Mouse (Mus musculus) neural tube, embryonic 12.5 days (tissue): ENCODE measurements around the gene Rpl21. TPM values are rescaled to one million over a fixed set of nuclear protein-coding genes. Genes with fewer than 3 reads are reported as not detected.

ENCODE experiments used
- ATAC-seq: fragments of 200-750 bp; cut with Nextera tagmentation; 2 replicates; pipeline ENCODE4 v1.8.0; 2017; ENCODE audit warnings: low read depth, mild to moderate bottlenecking, moderate TSS enrichment, moderate library complexity; ENCODE audit not compliant: low FRiP score
- H3K27ac ChIP-seq: fragments of 300-500 bp; sonication (generic); 2 replicates; pipeline ENCODE4 v1.5.1; 2016
- H3K27me3 ChIP-seq: fragments of 300-500 bp; sonication (generic); replicated peaks from 2 replicates; pipeline ENCODE4 v1.6.1; 2016; ENCODE audit warnings: mild to moderate bottlenecking
- H3K36me3 ChIP-seq: fragments of 300-500 bp; sonication (generic); 2 replicates; pipeline ENCODE4 v1.6.1; 2016; ENCODE audit warnings: mild to moderate bottlenecking
- H3K4me1 ChIP-seq: fragments of 300-500 bp; sonication (generic); 2 replicates; pipeline ENCODE4 v1.6.1; 2016
- H3K4me2 ChIP-seq: fragments of 300-500 bp; sonication (generic); replicated peaks from 2 replicates; pipeline ENCODE4 v1.6.1; 2016; ENCODE audit warnings: mild to moderate bottlenecking
- H3K4me3 ChIP-seq: fragments of 300-500 bp; sonication (generic); 2 replicates; pipeline ENCODE4 v1.5.1; 2016
- H3K9ac ChIP-seq: fragments of 300-500 bp; sonication (generic); 2 replicates; pipeline ENCODE4 v1.6.1; 2016; ENCODE audit warnings: mild to moderate bottlenecking
- H3K9me3 ChIP-seq: fragments of 300-500 bp; sonication (generic); 2 replicates; pipeline ENCODE4 v1.6.1; 2016; ENCODE audit warnings: mild to moderate bottlenecking
- WGBS: fragments of 180-500 bp; shearing (Covaris S2); methylation state at CpG from one replicate; pipeline ENCODE4 v1.1.7; 2016; 5-methylcytosine and 5-hydroxymethylcytosine counted together
- polyA plus RNA-seq: library from polyadenylated mRNA; unstranded; fragments of >200 nt; fragmentation: Nextera tagmentation; extraction: Ambion mirVana; gene quantifications from 2 replicates; pipeline ENCODE4 v1.2.1, GENCODE M21; 2016

Gene Rpl21
- polyA plus RNA-seq, 1 experiment from 2014 or later: 415 TPM

GRCm38 (mm10) chr5:146882261-146882660, 49.6 kb downstream of the Rpl21 start:
- WGBS: 89% methylated on average over 6 of the region's 6 CpGs
- Histone ChIP-seq H3K9me3 (no peaks in the 10 kb centered on the region), H3K27ac (no peak overlapping the region), H3K4me2 (no peak overlapping the region), H3K27me3 (no peaks in the 10 kb centered on the region), H3K36me3 (no peaks in the 10 kb centered on the region), H3K4me3 (no peak overlapping the region), H3K4me1 (no peaks in the 10 kb centered on the region), H3K9ac (no peak overlapping the region)
- no peak for ATAC-seq

DNA sequence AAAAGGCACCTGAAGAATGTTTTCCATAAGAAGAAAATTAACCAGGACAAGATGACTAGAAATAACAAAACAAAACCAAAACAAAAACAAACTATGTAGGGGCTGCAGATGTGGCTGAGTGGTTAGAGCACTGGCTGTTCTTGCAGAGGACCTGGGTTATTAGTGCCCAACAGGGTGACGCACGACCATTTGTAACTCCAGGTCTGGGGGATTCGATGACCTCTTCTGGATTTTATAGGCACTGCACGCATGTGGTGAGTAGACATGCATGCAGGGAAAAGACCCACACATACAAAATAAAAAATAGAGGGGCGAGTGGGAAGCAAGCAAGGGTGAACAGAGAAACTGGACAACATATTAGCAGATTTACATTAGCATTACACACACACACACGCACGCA, 50.4 kb downstream of the Rpl21 start:
- H3K4me3 ChIP-seq: no peak overlapping the region
- H3K9me3 ChIP-seq: no peaks in the 10 kb centered on the region
- H3K4me1 ChIP-seq: no peaks in the 10 kb centered on the region
- H3K36me3 ChIP-seq: no peaks in the 10 kb centered on the region
- no peaks in the 10 kb centered on the region for H3K27me3 ChIP-seq
- H3K27ac ChIP-seq: no peak overlapping the region
- H3K4me2 ChIP-seq: no peak overlapping the region
- ATAC-seq: no peak
- no peak overlapping the region for H3K9ac ChIP-seq
- whole genome bisulfite sequencing: 71% methylated on average over 7 of the region's 7 CpGs

DNA sequence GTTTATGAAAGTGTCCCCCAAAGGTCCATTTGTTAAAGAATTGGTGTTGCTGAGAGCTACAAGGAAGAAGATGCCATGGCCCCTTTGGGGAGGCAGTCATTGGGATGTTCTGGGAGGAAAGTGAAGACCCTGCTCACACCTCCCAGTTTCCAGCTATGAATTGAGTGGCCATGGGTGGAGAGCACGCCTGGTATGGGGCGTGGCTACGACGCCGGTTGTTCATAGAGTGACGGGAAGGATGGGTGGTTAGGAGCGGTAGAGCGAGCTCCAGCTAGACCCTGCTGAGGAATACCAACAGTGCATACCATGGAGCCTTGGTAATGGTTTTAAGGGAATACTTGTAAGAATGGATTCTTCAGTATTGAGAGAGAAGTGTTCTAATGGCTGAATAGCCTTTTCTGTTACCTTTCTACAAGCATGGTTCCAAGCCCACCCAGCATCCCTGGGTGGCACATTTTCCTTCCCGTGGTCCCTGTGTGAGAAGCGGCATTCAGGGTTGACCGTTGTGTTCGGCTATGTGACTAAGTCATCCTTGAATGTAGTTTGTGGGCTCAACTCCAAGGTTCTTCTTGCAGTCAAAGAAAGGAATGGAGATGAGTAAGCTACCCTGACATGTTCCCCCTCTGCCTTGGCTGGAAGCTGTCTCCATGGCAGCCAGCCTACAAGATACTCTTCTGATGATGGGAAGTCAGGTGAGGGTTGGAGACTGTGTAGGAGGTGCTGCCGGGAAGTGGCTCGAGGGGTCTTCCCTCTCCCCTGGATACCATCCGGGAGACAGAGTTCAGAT, 51.0 kb downstream of the Rpl21 start:
- ATAC-seq: no peak
- Histone ChIP-seq H3K4me3 (no peak overlapping the region), H3K9me3 (no peaks in the 10 kb centered on the region), H3K27ac (no peak overlapping the region), H3K36me3 (no peaks in the 10 kb centered on the region), H3K4me2 (no peak overlapping the region), H3K9ac (no peak overlapping the region), H3K4me1 (no peaks in the 10 kb centered on the region), H3K27me3 (no peaks in the 10 kb centered on the region)
- WGBS: 86% methylated on average over 15 of the region's 15 CpGs

Other genes with a start within 250 kb of the Rpl21 start
- 3.5 and 4.0 TPM in 2 replicates for gene Gpr12, start 247.7 kb upstream of the Rpl21 start, polyA plus RNA-seq
- gene Usp12, start 37.9 kb upstream of the Rpl21 start, polyA plus RNA-seq: 21.4 and 24.2 TPM in 2 replicates
- 22.4 and 23.4 TPM in 2 replicates for gene Rasl11a, start 12.2 kb downstream of the Rpl21 start, polyA plus RNA-seq
- gene Gtf3a, start 115.8 kb downstream of the Rpl21 start, polyA plus RNA-seq: 92.8 and 98.4 TPM in 2 replicates
- 26.8 and 28.9 TPM in 2 replicates for gene Mtif3, start 130.9 kb downstream of the Rpl21 start, polyA plus RNA-seq
- 7.2 and 9.0 TPM in 2 replicates for gene Lnx2, start 243.7 kb downstream of the Rpl21 start, polyA plus RNA-seq
- gene Polr1d, start 244.2 kb downstream of the Rpl21 start, polyA plus RNA-seq: 94.5 and 102 TPM in 2 replicates